Comparison of ENCODE assay signal across 25 mouse cellular contexts in genomic region chr3:52957861-52958260, GRCm38 (mm10).
"Had no signal": no experiment of that assay in that cellular context is flagged by ENCODE, and none has a peak within 500 bp of the region (broad histone marks: within the 10 kb centered on the region; RNA-seq: fewer than 3 reads in every experiment).

No protein-coding gene starts in this region.

- H3K4me3 ChIP-seq: gastrocnemius, adult 2 months; heart, embryonic 13.5 days; heart, embryonic 15.5 days; hindbrain, embryonic 13.5 days; hindbrain, embryonic 15.5 days; intestine, embryonic 15.5 days; layer of hippocampus, adult 2 months; left cerebral cortex, adult 2 months; liver, embryonic 13.5 days; liver, embryonic 15.5 days had no signal

- H3K9ac ChIP-seq: heart, embryonic 13.5 days; heart, embryonic 15.5 days; hindbrain, embryonic 13.5 days; hindbrain, embryonic 15.5 days; intestine, embryonic 15.5 days; liver, embryonic 13.5 days; liver, embryonic 15.5 days; liver, postnatal 0 days had no signal

- H3K4me1 ChIP-seq: intestine, embryonic 15.5 days; liver, embryonic 15.5 days had no signal

- H3K27me3 ChIP-seq: heart, embryonic 13.5 days; heart, embryonic 15.5 days; hindbrain, embryonic 13.5 days; hindbrain, embryonic 15.5 days; intestine, embryonic 15.5 days; liver, embryonic 13.5 days; liver, embryonic 15.5 days had no signal

- DNase-seq: gastrocnemius, adult 2 months; gastrocnemius, postnatal 10 days; gastrocnemius, postnatal 25 days; heart, postnatal 14 days; heart, postnatal 36 days; kidney, adult 18-20 months; kidney, adult 8-10 months; kidney, postnatal 10 days; kidney, postnatal 25 days; kidney, postnatal 4 days; liver; liver, embryonic 13.5 days; liver, postnatal 0 days had no signal

- ATAC-seq: inflammation-experienced regulatory T-cells, adult 6 months; intestine, embryonic 15.5 days; intestine, postnatal 0 days; liver, postnatal 0 days had no signal

- H3K36me3 ChIP-seq: heart, embryonic 13.5 days; heart, embryonic 15.5 days; hindbrain, embryonic 13.5 days; hindbrain, embryonic 15.5 days; intestine, embryonic 15.5 days; liver, embryonic 13.5 days; liver, embryonic 15.5 days had no signal

- H3K4me2 ChIP-seq: heart, embryonic 11.5 days; heart, embryonic 13.5 days; heart, embryonic 15.5 days; hindbrain, embryonic 13.5 days; hindbrain, embryonic 15.5 days; intestine, embryonic 15.5 days; liver, embryonic 11.5 days; liver, embryonic 13.5 days; liver, embryonic 15.5 days had no signal

- H3K27ac ChIP-seq: gastrocnemius, adult 2 months; hindbrain, embryonic 13.5 days; hindbrain, embryonic 15.5 days; intestine, embryonic 15.5 days; layer of hippocampus, adult 2 months; left cerebral cortex, adult 2 months; liver, embryonic 13.5 days; liver, embryonic 15.5 days had no signal

- H3K9me3 ChIP-seq: heart, embryonic 15.5 days; hindbrain, embryonic 13.5 days; hindbrain, embryonic 15.5 days; intestine, embryonic 15.5 days; liver, embryonic 13.5 days; liver, embryonic 15.5 days had no signal
